Mouse (Mus musculus) thymus, adult 18-20 months (tissue): ENCODE data around the gene Cdhr2.

Experiments used
- DNase-seq, 2 experiments: peaks; one replicate each; pipeline ENCODE4 v3.0.0; 2022; ENCODE audit warnings: mixed read lengths in 2 of 2

Cdhr2 gene

DNA sequence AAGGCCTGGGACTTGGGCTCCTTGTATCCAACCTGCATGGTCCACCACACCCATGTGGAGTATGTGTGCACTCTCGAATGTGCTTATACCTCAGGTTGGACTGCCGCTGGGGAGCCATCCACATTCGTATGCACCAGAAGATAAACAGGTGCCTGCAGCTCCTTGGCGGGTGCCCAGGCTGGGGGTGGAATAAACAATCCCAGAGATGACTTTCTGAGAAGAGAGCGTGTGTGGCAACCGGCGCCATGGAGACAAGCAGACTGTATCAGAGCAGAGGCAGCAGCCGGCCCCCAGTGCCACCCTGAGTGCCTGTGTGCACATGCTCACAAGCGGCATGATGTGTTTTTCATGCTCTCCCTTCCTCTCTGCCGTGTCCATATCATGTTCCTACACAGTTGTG, 51.4 kb downstream of the Cdhr2 start:
- no peak for DNase-seq

DNA sequence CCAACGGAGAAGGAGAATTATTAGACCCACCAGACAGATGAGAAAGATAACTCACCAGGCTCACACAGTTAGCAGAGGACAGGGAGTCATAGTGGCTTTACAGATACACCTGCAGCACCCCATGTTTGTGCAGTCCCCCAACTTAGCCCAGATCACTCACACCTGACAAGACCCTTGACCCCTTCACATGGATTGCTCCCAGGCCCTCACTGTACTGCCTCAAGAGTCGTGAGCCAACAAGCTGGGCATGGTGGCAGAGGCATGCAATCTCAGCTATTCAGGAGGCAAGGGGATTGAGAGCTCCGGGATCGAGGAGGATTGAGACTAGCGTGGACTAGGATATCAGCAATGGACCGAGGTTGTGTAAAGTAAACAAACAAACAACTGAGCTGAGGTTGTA, 52.5 kb downstream of the Cdhr2 start:
- DNase-seq: no peak

DNA sequence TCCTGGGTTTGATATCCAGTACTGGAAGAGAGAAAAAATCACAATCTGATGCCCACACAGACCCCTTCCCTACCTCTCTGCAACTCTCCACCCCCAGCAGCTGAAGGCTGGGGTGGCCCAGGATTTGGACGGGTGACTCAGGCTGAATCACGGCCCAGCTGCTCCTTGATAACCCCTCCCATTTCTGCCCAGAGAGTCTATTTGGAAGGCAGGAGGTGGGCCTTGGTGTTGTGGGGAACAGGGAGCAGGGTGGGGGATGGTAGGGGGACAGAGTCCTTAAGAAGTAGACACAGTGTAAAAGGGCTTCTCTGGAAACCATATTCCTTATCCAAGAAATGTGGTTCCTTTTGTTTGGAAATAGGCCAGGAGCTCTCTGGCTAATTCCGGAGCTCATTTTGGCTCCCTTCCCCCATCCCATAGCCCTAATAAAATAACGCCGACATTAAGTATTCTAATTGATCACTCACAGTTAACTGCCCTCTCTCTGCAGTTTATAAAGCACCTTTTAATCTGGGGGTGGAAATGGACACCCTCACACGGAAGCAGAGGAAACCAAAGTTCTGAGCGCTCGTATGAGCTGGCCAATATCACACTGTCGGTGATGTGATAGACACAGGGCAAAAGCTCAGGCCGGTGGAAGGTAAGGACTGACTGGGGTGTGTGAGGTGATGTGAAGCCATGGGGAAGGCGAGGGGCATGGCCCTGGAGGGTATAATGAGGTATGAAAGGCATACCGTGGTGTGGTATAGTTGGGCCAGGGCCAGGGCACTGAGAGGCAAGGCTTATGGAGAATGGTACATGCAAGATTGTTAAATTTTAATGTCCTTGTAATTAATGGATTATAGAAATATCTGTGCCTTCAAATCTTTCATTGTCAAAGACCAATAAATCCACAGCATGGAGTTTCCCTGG, 53.2 kb downstream of the Cdhr2 start:
- DNase-seq: no peak

DNA sequence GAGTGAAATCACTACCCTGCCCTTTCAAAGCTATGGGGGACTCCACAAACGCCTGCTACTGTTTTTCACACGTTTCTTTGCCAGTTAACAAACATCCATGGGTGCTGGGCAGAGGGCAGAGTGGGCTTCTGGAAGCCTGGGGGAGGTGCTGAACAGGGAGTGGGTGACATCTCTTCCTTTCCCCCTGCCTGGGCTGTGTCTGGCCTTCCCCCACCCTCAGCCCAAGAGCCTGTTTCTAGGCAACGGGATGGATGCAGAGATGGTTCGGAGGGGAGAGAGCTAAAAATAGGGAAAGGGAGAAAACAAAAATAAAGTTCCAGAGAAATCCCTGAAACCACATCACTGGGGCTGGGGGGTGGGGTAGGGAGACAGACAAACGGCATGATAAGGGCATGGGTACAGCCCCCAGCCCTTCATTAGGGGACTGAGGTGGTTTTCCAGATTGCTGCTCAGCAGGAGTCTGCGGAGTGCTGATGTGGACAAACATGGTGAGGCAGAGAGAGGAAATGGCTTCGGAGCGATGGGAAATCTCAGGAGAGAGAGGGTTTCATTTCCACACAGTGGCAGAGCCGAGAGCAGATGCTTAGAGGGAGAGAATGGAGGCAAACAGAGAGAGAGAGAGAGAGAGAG, 54.1 kb downstream of the Cdhr2 start:
- DNase-seq: no peak

DNA sequence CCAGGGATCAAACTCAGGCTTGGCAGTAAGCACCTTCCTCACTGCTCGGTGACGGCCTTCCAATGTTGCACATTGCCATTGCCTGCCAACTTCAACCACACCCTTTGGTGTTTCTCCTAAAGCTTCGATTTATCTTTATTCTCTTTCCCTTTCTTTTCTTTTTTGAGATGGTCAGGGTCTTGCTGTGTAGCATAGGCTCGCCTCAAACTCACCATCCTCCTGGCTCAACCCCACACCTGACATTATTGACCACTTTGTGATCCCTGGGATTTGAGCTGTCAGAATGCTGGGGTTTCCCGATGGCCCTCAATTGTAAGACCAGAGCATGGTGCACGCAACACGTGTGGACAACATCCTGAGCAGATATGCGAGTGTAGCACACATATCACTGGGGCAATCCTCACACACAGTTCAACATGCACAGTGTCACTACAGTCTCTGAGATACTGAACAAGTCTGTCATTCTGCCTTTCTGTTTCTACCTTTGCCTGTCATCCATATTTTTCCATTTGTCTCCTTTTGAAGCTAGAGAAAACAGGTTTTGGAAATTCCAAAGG, 55.0 kb downstream of the Cdhr2 start:
- no peak for DNase-seq

DNA sequence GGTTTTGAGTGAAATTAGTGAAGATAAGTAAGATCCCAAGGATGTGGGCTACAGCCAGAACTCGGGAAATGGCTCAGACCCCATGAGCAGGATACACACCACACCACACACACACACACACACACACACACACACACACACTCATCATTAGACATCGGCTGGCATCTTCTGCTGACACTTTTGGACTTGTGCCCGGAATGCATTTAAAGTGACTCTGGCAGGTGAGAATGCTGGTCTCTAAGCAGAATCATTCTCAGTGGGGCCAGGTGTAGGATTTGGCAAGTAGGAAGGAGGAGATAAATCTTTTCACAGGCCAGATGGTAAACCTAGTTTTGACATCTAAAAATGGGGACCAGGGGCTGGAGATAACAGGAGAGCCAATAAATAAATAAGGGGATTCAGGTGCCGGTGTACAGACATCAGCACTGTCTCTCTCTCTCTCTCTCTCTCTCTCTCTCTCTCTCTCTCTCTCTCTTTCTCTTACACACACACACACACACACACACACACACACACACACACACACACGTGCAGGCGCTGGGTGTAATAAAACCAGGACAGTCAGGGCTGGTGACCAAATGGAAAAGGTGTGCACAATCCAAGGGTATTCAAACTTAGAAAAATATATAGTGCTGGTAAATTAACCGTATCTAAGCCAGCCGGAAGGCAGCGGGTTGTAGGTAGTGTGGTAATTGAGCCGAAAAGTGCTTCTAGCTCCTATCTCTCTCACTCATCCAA, 56.0 kb downstream of the Cdhr2 start:
- DNase-seq: no peak

DNA sequence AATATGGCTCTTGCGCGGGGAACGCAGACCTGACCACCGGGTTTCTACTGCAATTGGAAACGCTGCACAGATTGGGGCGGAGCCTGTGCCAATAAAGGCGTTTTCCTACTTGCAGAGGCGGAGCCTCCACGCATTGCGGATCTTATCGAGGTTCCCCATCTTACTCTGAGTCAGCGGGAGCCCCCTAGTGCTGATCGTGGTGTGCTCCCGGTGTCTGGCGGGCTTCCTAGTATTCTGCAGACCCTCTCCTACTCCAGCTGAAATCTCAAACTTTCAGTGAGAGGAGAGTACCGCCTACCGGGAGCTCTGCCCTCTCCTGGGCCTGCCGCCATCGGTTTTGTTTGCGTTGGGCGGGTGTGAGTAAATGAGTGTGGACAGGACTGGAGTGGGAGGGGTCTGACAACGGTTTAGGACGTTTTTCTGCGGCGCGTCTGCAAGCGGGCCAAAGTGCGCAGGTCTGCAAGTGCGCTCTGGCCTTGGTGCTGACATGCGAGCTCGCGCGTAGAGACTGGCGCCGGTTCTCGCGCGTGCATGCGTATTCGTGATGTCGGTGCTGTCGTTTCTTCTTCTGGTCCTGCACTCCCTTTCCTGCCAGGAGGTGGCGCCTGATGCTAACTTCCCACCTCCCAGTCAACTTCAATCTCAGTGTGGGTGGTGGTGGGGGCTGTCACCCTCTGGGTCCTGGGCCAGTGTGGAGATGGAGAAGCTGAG, 56.9 kb downstream of the Cdhr2 start:
- DNase-seq: peak in 1 of 2 experiments; percentile 15

DNA sequence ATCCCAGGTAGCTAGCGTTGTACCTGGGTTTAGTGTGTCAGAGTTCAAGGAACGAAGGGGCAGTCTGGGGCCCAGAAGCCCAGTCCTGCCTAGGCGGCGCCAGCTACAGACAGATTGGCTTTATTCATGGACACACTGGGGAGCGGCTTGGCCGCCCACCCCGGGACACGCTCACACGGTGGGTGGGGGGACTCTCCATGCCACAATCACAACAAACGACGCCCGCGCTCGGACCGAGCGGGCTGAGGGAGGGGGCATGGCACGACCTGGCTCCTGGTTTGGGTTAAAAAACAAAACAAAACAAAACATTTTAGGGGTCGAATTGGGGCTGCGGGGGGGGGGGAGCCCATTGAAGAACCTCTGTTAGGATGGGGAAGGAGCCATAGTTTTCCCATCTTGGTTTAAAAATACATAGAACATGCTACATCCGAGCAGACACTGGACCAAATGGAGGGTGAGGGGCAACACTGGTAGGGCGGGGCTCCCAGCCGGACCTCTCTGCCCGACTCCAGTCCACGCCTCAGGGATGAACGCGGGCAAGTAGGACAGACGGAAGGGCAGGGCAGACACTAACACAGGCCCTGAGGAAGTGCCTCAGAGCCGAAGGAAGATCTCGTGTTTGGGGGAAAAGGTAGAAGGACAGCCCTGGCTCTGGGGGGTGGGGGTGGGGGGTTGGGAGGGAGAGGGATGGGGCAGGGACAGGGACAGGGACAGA, 57.7 kb downstream of the Cdhr2 start:
- no peak for DNase-seq

DNA sequence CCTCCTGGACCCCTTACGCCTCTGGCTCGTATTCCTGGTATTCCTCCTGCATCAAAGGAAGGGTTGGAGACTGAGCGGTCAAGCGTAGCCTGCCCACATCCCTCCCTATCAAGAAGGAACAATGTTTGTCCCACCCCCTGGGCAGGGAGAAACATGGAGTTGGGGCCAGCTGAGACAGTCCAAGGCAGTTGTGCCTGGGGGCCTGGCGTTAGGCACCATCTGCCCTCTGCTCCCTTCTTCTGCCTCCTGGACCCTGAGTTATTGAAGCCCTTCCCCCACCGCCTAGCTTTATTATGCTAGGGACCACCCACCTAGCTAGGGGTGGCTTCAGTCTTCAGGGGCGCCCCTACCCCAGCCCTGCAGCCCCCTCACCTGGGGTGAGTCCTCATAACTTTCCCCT, 58.2 kb downstream of the Cdhr2 start:
- DNase-seq: no peak

DNA sequence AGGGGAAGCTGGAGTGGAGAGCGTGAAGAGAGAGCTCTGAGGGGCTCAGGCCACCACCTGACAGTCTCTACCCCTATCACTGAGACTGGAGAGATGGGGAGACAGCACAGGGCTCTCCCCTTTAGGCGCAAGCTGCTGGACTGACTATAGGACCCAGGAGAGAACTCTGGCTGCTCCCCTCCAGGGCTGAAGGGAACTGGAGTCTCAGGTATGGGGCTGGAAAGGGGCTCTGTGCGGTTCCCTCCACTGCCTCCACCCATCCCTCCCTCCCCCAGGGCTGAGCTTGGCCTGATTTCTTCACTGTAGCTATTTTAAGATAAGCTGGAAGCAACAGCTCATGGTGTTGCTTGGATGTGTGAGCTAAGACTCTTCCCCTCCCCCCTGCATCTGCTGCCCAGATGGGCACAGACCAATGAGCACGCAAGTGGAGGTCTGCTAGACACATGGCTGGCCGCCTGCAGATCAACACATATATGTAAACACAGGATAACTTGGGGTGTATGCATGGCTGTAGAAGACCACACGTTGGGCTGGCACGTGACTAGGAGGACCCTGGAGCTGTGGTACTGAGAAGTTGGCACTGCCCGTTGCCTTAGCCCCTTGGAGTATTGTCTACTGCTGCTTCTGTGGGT, 59.0 kb downstream of the Cdhr2 start:
- no peak for DNase-seq

DNA sequence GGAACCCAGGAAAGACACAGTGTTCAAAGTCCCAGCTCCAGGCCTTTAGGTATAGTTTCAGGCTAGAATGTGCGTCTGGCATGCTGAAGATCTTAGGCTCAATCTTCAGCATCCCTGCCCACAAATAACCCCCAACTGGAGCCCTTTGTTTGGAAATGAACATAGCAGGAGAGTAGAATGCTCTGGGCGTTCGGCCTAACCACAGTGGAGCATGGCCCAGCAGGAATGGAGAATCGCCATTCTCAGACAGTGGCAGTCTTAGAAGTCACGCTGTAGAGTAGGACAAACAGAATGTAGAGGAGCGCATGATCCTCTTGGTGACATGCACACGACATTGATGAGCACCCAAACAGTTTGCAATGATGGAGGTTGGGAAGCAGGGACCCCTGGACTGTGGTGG, 59.6 kb downstream of the Cdhr2 start:
- no peak for DNase-seq

DNA sequence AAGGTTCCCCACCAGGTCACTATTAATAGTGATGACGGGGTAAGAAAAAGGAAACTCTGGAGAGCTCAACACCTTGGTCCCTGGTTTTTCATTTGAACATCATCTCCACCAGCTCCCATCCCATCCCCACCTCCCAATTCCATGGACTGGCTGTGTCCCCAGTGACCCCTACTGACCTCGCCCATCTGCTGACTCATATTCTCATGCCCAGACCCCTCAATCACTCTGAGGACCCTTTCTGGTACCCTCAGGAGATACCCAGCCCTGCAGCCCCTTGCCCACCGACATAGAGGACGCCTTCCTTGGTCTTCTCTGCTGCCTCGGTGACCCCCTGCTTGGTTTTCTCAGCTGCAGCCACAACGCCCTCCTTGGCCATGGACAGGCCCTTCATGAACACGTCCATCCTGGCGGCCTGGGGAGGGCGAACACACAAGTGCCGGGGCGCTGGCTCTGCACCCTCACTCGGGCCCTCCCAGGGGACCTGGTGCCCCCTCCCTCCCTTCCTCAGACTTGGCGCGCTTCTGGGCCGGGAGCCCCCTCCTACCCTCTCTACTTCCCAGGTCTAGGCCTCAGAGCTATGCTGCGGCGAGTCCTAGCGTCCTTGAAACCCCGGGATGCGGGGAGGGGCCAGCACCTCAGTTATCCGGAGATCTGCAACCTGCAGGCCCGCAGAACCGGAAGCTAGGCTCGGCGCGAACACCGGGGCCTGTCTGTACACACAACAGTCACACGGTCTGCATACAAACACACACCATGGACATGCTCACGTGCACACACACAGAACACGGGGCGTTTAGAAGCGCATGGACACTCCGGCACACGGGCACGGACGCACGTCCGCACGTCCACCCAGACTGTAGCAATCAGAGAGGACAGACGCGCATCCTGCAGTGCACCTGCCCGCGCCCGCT, 64.3 kb downstream of the Cdhr2 start:
- DNase-seq: no peak

DNA sequence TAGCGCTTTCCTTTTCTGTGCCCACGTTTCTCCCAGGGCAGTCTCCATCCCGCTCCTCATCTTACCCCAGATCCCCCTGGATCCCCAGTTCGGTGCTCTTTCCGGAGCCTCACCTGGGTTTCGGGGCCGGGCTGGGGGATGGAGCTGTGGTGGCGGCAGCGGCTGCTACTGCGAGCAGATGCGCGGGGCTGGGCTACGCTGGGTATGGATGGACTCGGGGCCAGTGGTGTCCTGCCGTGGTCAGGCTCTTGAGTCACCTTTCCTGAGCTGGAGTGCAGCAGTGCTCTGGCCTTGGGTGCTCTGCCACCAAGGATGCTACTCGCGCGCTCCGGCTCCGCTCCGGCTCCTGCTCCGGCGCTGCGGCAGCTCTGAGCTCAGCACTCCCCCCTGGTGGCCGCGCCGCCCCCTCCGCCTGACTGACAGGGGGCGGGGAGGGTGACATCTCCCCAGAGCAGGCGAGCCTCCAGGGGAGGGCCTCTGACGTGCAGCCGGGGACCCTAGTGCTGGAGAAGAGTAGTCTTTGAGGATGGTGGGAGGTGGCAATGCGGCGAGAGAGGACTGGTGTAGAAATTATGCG, 65.0 kb downstream of the Cdhr2 start, which contains the start of gene Sncb:
Sncb (minus strand) TSS at position 404 of the 577 bp plus-strand sequence.
- DNase-seq: peak; percentile 18 to 20

DNA sequence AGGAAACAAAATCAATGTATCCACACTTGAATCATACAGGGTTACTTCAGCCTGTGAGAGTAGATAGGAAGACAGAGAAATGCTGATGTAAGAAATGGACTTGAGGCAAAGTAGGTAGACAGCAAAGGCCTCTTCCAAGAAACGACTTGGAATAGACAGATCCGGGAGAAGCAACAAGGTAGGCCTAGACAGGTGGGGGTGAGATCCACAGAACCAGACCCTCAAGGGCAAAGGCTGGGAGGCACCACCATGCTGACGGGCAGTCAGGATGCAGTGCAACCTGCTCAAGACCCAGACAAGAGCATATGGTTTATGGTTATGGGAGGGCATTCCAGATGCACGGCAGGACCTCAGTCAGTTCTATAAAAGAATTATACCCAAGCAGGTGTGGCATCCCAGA, 65.8 kb downstream of the Cdhr2 start:
- DNase-seq: no peak

DNA sequence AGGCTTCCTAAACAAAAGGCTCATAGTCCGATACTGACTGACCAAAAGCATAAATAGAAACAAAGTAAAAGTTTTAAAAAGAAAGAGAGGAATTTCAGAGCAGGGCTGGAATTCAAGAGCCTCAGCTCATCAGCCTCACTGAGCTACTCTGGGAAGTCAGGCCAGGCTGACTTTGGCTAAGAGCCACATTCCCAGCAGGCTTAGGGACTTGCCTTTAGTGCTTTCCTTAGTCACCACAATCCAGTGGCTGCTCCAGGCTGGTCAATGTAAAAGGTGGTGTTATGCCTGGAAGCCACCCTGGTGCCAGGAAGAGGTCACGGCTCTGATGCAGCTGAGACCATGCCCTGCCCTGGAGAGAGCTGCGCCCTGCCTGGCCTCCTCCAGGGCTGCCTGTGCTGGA, 79.3 kb downstream of the Cdhr2 start:
- no peak for DNase-seq

DNA sequence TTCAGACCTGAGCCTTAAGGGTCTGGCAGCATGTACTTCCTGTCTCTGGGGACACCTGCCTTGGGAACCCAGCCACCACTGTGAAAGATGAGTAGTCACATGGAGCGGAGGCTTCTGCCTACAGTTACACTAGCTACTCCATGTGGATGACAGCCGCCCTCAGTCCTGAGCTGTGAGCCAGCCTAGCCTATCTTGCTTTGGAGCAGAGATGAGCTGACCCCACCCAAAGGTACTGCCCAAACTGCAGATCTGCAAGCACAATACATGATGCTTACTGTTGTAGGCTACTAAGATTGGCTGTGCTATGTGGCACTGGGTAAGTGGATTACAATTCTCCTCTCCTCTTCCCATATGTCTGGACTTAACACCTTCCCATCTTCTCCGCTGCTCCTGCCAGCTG, 79.8 kb downstream of the Cdhr2 start:
- no peak for DNase-seq

DNA sequence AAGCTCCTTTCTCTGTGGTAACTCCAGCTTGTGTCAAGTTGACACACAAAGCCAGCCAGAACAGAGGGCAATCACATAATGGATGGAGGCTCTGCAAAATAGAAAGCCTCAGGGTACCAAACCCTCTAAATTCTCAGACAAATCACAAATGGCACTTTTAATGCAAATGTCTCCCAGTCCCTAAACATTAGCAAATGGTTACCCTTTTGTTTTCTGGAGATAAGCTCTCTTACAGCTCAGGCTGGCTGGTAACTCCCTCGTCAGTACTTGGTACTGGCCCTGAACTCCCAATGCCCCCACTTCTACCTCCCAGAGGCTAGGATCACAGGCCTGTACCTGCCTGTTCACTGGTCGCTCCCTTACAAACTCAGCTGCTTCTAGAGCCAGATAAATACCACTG, 82.0 kb downstream of the Cdhr2 start:
- DNase-seq: no peak

DNA sequence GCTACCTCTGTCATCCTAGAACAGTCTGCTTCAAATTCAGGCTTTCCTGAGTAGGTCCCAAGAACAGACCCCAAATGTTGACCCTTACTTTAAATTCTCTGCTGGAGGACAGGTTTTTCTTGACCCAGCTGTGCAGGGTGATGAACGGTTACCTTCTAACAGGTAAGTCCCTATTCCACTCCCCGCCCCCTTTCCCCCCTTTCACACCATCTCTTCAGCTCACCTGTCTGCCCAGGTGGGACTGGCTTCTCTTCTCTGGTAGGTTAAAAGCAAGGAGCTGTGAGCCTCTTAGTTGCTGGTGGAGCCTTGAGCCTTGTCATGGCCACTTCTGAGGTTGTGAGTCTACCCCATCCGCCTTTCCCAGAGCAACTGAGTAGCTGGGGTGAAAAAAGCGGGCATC, 82.4 kb downstream of the Cdhr2 start, which contains the start of gene Eif4e1b:
Eif4e1b (plus strand) TSS at position 301 of the 400 bp plus-strand sequence.
- DNase-seq: no peak
